ENCODE assay signal across 1 mouse cellular context in genomic region chr8:122611295-122612133, GRCm38 (mm10).
TF ChIP-seq lines count a peak whose summit lies in the region.

Gene Galns (minus strand): TSS chr8:122611463.
Gene Trappc2l (plus strand): TSS chr8:122611640.

TF ChIP-seq in CH12.LX, 34 proteins besides CTCF, POLR2A, EP300 and RAD21 (continued from another document):
- TF ChIP-seq SMC3 (IDR thresholded peaks at IDR 0.05; ENCODE audit: low read depth, low read length) = peak; percentile 24; the same call in 1 of the 2 replicates
- TF ChIP-seq MAFK (IDR thresholded peaks at IDR 0.05; ENCODE audit: insufficient replicate concordance, low read length) = no peak
- TF ChIP-seq JUN (IDR thresholded peaks at IDR 0.05; ENCODE audit: insufficient read depth, low read depth, low read length) = no peak
- no peak for TF ChIP-seq KAT2A (IDR thresholded peaks at IDR 0.05; ENCODE audit: insufficient replicate concordance, low read length)
- no peak for TF ChIP-seq CHD1 (IDR thresholded peaks at IDR 0.05; ENCODE audit: low read depth, low read length)
- TF ChIP-seq GABPA (IDR thresholded peaks at IDR 0.05; ENCODE audit: insufficient replicate concordance, low read depth, low read length) = no peak
- TF ChIP-seq MEF2A (IDR thresholded peaks at IDR 0.05; ENCODE audit: borderline replicate concordance, low read depth, low read length) = no peak
- peak; percentile 45 for TF ChIP-seq MXI1 (IDR thresholded peaks at IDR 0.05; ENCODE audit: low read depth, low read length)
- TF ChIP-seq ZNF384 (IDR thresholded peaks at IDR 0.05; ENCODE audit: low read depth, low read length) = no peak
- 0 out of 2 replicates have a peak, but pooled peaks have one; percentile 18 for TF ChIP-seq MYC (IDR thresholded peaks at IDR 0.05; ENCODE audit: low read depth, low read length)
- peak; percentile 91 for TF ChIP-seq NELFE (IDR thresholded peaks at IDR 0.05; ENCODE audit: low read depth, low read length)
- peak; percentile 81 for TF ChIP-seq USF2 (conservative IDR thresholded peaks at IDR 0.05; ENCODE audit: low read depth, low read length)
- no peak; the same call in 1 of the 2 replicates for TF ChIP-seq MAZ (IDR thresholded peaks at IDR 0.05; ENCODE audit: low read depth, low read length)
- peak; percentile 21; the same call in 1 of the 2 replicates for TF ChIP-seq IRF4 (IDR thresholded peaks at IDR 0.05; ENCODE audit: low read depth, low read length)
- peak; percentile 89 for TF ChIP-seq USF1 (IDR thresholded peaks at IDR 0.05; ENCODE audit: low read depth, low read length)
- TF ChIP-seq ZKSCAN1 (IDR thresholded peaks at IDR 0.05; ENCODE audit: borderline replicate concordance, low read depth, low read length) = no peak
- TF ChIP-seq POLR2AphosphoS2 (IDR thresholded peaks at IDR 0.05; ENCODE audit: low read depth, low read length) = peak; percentile 72; the same call in 1 of the 2 replicates
- TF ChIP-seq BHLHE40 (IDR thresholded peaks at IDR 0.05; ENCODE audit: low read depth, low read length) = no peak
